Mouse (Mus musculus) layer of hippocampus, adult 2 months (tissue): Measurements from ENCODE around the gene Traf5. TPM values are rescaled to one million over a fixed set of nuclear protein-coding genes. Genes with fewer than 3 reads are reported as not detected.
A peak's percentile ranks its signal among the peaks of the same experiment; 100 is the strongest.

Experiments used
- DNase-seq, 2 experiments: peaks; one replicate each; pipeline ENCODE4 v3.0.0; 2022; ENCODE audit warnings: low spot score in 2 of 2
- H3K27ac ChIP-seq: fragments of 200-600 bp; 2 replicates; pipeline ENCODE4 v1.8.1; 2022
- H3K4me3 ChIP-seq: fragments of 200-600 bp; 2 replicates; pipeline ENCODE4 v1.8.1; 2022; ENCODE audit warnings: mild to moderate bottlenecking
- CTCF ChIP-seq: fragments of 200-600 bp; conservative IDR thresholded peaks from 2 replicates; pipeline ENCODE4 v1.8.1; 2022; ENCODE audit warnings: antibody characterized with exemption, mild to moderate bottlenecking, moderate library complexity
- total RNA-seq, 2 experiments: library from RNA; stranded (reverse); gene quantifications; 2 replicates each; pipeline ENCODE4 v1.2.3; 2021

Gene Traf5
- total RNA-seq, 2 experiments from 2014 or later, result 2.0 to 2.7 TPM

DNA sequence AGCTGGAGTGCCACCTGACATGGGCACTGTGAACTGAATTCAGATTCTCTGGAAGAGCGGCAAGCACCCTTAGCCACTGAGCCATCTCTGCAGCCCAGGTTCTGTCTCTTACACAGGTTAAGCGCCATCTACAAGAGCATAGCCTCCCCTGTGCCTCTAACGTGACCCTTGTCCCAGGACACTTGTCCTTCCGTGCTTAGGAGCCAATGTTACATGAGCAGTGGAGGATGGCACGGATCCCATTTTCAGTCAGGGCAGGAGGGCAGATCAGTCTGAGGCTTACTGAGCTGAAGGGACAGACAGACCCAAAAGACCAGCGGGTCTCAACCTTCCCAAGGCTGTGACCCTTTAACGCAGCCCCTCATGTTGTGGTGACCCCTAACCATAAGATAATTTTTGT, 96.4 kb downstream of the Traf5 start:
- Histone ChIP-seq H3K4me3 (no peak overlapping the region), H3K27ac (no peak overlapping the region)
- no peak for DNase-seq
- no peak for TF ChIP-seq CTCF

DNA sequence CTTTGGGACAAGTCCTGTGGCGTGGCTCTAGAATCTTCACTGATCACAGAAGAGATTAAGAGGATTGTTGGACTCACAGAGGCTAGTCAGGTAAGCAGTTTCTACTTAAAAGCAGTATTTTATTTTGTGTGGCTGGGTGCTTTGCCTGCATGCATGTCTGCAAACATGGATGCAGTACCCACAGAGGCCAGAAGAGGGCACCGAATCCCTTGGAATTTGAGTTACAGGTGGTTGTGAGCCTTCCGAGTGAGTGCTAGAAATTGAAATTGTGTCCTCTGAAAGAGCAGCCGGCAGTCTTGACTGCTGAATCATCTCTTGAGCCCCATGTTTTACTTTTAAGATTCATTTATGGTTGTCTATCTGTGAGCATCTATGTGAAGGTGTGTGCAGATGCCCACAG, 96.9 kb downstream of the Traf5 start:
- no peak overlapping the region for H3K4me3 ChIP-seq
- peak; percentile 85 for TF ChIP-seq CTCF
- no peak overlapping the region for H3K27ac ChIP-seq
- peak in 1 of 2 experiments; percentile 43 for DNase-seq

DNA sequence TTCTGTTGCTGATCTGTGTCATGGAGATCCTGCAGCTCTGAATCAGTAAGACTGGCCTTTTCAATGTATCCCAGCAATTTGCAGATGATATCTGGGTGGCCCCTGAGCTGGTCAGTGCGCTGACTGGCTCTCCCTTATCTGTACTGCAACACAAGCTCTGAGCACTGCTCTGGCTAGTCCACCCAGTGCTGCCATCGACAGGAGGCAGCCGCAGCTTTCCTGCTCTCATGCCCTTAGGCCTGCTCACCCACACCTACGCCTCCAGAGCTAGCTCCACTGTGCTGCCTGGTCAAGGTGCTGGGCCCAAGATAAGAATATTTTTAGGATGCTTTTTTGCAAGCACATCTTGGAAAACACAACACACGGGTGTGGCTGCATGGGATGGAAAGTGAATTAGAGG, 97.9 kb downstream of the Traf5 start:
- H3K27ac ChIP-seq, result no peak overlapping the region
- no peak overlapping the region for H3K4me3 ChIP-seq
- DNase-seq, result no peak
- no peak for TF ChIP-seq CTCF

DNA sequence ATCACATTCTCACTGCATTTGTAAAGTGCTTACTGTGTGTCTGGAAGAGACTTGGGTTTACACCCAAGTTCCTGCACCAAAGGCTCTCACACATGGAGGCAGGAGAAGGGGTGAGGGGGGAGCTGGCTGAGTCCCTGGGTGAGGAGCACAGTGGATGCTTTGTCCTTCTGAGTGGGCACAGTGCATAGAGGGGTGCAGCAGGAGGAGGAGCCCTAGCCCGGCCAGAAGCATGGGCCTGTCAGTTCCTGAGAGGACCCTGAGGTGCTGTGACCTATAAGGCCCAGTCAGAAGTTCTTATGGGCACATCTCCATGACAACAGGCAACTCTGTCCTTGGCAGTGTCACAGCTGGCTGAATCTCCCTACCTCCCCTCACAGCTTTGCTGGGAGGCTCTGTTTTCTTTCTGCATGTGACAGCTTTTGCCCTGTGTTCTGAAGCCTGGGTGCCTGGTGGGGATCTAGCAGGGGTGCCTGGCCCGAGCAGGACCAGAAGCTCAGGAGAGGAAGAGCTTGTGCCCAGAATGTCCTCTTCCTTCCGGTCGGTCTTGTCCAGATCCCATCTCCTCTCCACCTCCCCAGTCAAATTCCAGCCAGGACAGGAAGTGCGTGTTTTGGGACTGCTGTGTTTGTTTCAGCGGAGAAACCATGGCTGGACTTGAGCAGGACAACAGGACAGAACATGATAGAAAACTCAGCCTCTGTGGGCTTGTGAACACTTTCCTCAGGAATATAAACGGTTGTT, 100.1 kb downstream of the Traf5 start:
- Histone ChIP-seq H3K4me3 (no peak overlapping the region), H3K27ac (peak overlapping the region; percentile 82)
- TF ChIP-seq CTCF, result no peak
- DNase-seq, result no peak

DNA sequence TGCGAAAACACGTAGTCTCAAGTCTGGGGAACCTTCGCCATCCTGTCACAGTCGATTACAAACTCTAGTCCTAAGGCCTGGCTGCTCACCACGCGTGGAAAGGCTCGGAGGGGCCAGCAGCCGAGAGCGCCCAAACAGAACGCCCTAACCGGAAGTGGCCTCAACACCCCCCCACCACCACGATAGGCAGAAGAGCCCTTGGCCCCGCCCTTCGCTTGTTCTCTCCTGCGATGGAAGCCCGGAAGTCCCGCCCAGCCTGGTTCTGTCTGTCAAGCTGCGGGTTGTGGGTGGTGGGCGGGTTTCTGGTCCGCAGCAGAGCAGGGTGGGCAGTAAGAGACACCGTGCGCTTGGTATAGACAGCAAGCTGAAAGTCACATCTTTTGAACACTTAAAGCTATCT, 102.4 kb downstream of the Traf5 start:
- Histone ChIP-seq H3K4me3 (peak overlapping the region; percentile 63), H3K27ac (peak overlapping the region; percentile 95)
- peak; percentile 97 for DNase-seq
- no peak for TF ChIP-seq CTCF

DNA sequence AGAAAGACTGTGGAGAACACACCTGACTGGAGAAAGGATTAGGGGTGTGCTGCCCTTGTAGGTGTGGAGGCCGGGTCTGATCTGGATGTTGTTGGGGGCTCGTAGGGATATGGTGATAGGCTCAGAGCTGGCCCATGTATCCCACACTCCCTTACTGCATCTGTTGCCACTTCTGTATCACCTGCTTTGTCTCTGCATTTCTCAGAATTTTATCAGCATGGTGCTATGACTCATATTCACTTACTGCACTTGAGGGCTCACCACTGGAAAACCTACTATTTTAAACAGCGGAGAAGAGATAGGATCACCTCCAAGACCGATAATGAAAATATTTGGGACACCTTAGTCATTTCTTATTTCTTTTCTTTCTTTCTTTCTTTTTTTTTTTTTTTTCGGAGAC, 103.3 kb downstream of the Traf5 start:
- no peak for TF ChIP-seq CTCF
- DNase-seq, result no peak
- Histone ChIP-seq H3K27ac (no peak overlapping the region), H3K4me3 (peak overlapping the region; percentile 63; the same call in 1 of the 2 replicates)

DNA sequence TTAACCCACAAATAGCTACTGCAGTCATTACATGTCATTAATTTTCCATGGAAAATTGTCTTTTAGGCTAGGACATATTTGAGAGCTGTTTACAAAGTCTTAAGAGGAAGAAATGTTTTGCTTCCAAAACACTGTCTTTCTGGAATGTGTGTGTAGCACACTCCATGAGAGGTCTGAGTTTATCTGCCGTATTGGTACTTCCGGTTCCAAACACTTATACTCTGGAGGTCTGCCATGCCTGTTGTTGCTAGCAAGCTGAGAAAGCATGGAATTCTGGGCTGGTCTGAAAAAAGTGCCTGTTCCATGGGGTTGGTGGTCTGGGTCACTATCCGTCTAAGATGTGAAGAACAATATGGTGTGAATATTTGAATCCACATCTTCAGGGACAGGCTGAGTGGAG, 103.7 kb downstream of the Traf5 start:
- no peak for DNase-seq
- H3K27ac ChIP-seq, result no peak overlapping the region
- TF ChIP-seq CTCF, result no peak
- no peak overlapping the region for H3K4me3 ChIP-seq

DNA sequence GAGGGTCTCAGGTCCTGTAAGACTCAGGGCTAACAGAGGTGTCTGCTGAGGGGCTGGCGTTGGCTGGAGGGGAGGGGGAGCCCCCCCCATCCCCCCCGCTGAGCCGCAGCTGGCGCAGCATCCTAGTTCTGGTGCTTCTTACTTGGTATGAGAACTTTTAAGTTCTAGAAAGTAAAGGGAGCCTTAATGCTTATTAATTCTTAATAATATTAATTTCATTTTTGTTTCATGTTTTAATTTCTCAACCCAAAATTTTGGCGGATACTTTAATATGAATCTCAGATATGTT, 104.9 kb downstream of the Traf5 start:
- DNase-seq, result no peak
- no peak overlapping the region for H3K27ac ChIP-seq
- TF ChIP-seq CTCF, result no peak
- no peak overlapping the region for H3K4me3 ChIP-seq

DNA sequence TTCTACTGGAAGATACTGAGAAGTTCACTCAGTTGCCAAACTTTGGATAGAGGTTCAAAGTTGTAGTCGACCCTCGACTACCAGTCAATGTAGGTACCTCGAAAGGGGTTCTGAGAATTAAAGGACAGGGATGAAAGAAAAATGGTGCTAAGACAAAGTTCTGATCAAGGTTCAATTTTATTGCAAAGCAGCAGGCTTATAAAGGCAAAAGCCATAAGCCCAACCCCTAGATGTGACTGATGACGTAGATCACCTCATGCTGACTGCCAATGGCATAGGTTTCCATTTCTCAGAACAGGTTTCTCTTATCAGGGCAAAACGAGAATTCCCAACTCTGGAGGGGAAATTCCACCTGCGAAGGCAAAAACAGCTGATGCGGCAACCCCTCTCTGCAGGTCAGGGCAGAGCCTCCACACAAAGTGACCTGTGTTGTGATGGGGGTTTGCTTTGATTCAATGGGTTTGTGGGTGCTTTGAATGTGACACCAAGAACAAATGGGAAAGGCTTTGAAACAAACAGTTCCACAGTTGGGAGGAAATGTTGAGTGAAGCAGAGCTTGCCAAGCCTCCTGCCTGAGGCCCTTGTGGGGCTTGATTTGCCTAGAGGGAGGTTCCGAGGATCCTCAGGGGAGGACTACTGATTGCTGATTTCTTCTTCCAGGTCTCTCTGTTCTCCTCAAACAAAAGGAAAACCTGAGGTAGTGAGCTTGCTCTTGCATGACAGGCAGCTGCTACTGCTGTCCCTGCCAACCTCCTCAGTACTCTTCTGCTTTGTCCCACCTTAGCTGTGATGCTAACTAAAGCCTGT, 105.5 kb downstream of the Traf5 start:
- no peak overlapping the region for H3K4me3 ChIP-seq
- DNase-seq, result no peak
- no peak overlapping the region for H3K27ac ChIP-seq
- TF ChIP-seq CTCF, result no peak

DNA sequence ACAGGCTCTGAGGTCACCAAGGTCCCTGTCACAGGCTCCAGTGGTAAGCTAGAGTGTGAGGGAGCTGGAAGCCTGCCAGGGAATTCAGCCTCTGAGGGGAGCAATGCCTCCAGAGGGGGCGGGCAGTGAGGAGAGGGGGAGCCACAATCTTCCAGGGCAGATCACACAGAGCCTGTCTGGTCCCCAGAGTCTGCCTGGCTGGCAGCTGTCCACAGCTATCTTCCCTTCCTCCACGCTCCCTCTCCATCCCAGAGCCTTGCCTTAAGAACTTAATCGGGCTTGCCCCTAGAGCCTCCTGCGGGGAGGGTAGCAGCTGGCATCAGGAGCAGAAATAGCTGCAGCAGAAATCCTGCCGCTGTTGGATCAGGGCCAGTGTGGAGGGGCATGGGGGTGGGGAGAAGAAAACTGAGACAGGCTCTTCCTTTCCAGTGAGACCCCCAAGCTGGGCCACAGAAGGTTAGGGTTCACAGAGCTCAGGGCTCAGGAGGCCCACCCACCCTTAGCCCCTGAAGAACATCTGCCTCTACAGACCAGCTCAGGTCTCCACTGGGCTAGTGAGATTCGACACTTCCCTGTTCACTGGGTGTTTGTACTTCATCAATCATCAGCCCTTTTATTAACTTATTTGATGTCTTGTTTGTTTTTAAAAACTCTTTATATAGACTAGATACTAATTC, 110.8 kb downstream of the Traf5 start:
- H3K4me3 ChIP-seq, result no peak overlapping the region
- no peak for DNase-seq
- TF ChIP-seq CTCF, result no peak
- no peak overlapping the region for H3K27ac ChIP-seq

DNA sequence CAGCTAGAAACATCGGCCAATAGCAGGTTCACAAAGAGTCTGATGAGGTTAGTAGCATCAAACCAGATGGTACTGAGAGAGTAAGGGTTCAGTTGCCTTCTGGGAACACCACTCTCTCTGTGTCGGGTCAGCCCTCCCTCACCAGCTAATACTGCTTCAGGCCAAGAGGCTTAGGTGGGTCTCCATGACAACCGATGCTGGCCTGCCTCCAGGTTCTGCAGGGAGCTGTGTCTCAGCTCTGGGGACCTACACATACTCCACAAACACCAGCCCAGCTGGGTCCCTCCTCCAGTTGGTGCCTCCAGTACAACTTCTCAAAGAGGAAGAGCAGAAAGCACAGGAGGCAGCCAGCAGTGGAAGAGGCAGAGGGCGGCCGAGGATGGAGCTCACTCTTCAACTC, 115.2 kb downstream of the Traf5 start, which contains the start of gene Rd3:
Rd3 (plus strand) TSS at position 184 of the 400 bp plus-strand sequence.
- TF ChIP-seq CTCF, result no peak
- Histone ChIP-seq H3K27ac (no peak within 1 kb of the TSS), H3K4me3 (no peak within 1 kb of the TSS)
- peak in 1 of 2 experiments; percentile 40 for DNase-seq

DNA sequence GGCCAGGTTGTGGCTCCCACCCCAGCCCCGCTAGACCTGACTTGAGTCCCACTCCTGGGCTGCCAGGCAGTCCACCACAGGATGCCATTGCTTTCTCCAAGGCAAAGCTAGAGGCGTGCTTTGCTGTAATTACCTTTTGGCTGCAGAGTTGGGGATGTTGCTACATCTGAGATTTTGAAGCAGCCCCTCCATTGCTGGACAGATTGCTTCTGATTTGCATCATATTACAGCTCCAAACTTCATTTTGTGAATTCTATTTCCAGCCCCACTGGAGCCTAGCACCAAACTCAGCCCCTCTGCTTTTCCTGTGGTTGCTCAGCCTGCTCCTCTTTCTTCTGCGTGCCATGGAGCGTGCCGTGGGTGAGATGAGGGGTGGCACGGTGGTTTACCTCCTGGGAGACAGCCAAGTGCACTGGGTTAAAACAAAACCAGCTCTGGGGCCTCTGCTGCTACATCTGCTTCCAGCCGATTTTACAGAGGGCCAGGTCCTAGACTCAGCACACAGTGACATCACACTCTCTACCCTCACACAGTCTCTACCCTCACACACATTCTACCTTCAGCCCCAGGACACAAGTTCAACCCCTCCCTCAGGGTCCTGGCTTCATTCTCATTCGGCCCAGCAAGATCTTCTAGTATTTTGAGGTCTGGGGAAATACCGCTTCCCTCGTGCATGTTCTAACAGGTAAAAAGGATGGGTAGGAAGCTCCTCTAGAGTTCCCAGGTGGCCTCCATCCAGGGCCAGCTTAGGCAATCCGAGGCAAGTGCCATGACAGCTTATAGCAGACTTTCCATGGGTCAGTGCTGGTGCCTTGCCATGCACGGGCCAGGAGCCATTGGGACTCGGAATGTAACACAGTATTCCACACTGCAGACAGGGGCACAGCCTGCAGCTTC, 117.6 kb downstream of the Traf5 start:
- DNase-seq, result no peak
- H3K4me3 ChIP-seq, result no peak overlapping the region
- no peak for TF ChIP-seq CTCF
- H3K27ac ChIP-seq, result no peak overlapping the region
